Mouse (Mus musculus) forebrain, embryonic 13.5 days (tissue): ENCODE measurements around the gene Ifitm5. TPM values are rescaled to one million over a fixed set of nuclear protein-coding genes. Genes with fewer than 3 reads are reported as not detected.

Source experiments
- ATAC-seq: fragments of 200-750 bp; cut with Nextera tagmentation; 2 replicates; pipeline ENCODE4 v1.8.0; 2017
- H3K27ac ChIP-seq: fragments of 300-500 bp; sonication (generic); 2 replicates; pipeline ENCODE4 v1.5.1; 2015; ENCODE audit warnings: inconsistent platforms, mild to moderate bottlenecking, moderate library complexity
- H3K27me3 ChIP-seq: fragments of 300-500 bp; sonication (generic); 2 replicates; pipeline ENCODE4 v1.6.1; 2015; ENCODE audit warnings: mild to moderate bottlenecking, inconsistent platforms
- H3K36me3 ChIP-seq: fragments of 300-500 bp; sonication (generic); 2 replicates; pipeline ENCODE4 v1.6.1; 2015; ENCODE audit warnings: mild to moderate bottlenecking, inconsistent platforms; ENCODE audit not compliant: poor library complexity, severe bottlenecking
- H3K4me1 ChIP-seq: fragments of 300-500 bp; sonication (generic); 2 replicates; pipeline ENCODE4 v1.6.1; 2015; ENCODE audit warnings: inconsistent platforms
- H3K4me2 ChIP-seq: fragments of 300-500 bp; sonication (generic); 2 replicates; pipeline ENCODE4 v1.6.1; 2015; ENCODE audit warnings: inconsistent platforms, mild to moderate bottlenecking, moderate library complexity
- H3K4me3 ChIP-seq: fragments of 300-500 bp; sonication (generic); 2 replicates; pipeline ENCODE4 v1.5.1; 2015; ENCODE audit warnings: mild to moderate bottlenecking, inconsistent platforms
- H3K9ac ChIP-seq: fragments of 300-500 bp; sonication (generic); 2 replicates; pipeline ENCODE4 v1.6.1; 2015; ENCODE audit warnings: mild to moderate bottlenecking, inconsistent platforms
- H3K9me3 ChIP-seq: fragments of 300-500 bp; sonication (generic); replicated peaks from 2 replicates; pipeline ENCODE4 v1.6.1; 2016; ENCODE audit warnings: inconsistent platforms
- WGBS: fragments of 180-500 bp; shearing (Covaris S2); methylation state at CpG from one replicate; pipeline ENCODE4 v1.1.7; 2015; 5-methylcytosine and 5-hydroxymethylcytosine counted together
- polyA plus RNA-seq: library from polyadenylated mRNA; unstranded; fragments of >200 nt; fragmentation: Nextera tagmentation; extraction: Ambion mirVana; gene quantifications from 2 replicates; pipeline ENCODE4 v1.2.1, GENCODE M21; 2015

Gene Ifitm5
- polyA plus RNA-seq, 1 experiment from 2014 or later, result 0.45 TPM

GRCm38 (mm10) chr7:140927181-140927580 is 22.9 kb downstream of the Ifitm5 start:
- no peak for ATAC-seq
- H3K9ac ChIP-seq, result no peak overlapping the region
- H3K4me1 ChIP-seq, result peaks cover 15% of the 10 kb centered on the region
- no peaks in the 10 kb centered on the region for H3K9me3 ChIP-seq
- 91% methylated on average over 6 of the region's 6 CpGs for WGBS
- no peak overlapping the region for H3K4me2 ChIP-seq
- H3K27me3 ChIP-seq, result peaks cover 33% of the 10 kb centered on the region
- no peak overlapping the region for H3K27ac ChIP-seq
- no peak overlapping the region for H3K4me3 ChIP-seq
- H3K36me3 ChIP-seq, result no peaks in the 10 kb centered on the region

DNA sequence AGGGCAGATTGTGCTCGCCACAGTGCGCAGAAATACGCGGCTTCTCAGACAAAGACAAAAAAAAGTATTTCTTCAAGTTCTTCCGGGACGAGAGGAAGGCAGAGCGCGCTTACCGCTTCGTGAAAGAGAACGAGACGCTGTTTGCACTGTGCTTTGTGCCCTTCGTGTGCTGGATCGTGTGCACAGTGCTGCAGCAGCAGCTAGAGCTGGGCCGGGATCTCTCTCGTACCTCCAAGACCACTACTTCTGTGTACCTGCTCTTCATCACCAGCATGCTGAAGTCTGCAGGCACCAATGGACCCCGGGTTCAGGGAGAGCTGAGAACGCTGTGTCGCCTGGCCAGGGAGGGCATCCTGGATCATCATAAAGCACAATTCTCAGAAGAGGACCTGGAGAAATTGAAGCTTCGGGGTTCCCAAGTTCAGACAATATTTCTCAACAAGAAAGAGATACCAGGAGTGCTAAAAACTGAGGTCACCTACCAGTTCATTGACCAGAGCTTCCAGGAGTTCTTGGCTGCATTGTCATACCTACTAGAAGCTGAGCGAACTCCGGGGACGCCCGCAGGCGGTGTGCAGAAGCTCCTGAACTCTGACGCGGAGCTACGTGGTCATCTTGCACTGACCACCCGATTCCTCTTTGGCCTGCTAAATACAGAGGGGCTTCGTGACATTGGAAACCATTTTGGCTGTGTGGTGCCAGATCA is 26.9 kb downstream of the Ifitm5 start:
- peaks cover 70% of the 10 kb centered on the region for H3K27me3 ChIP-seq
- ATAC-seq, result no peak
- H3K4me2 ChIP-seq, result peak overlapping the region; percentile 90
- 23% methylated on average over 30 of the region's 30 CpGs for WGBS
- no peaks in the 10 kb centered on the region for H3K9me3 ChIP-seq
- no peaks in the 10 kb centered on the region for H3K36me3 ChIP-seq
- H3K4me1 ChIP-seq, result peaks cover 18% of the 10 kb centered on the region
- H3K9ac ChIP-seq, result peak overlapping the region; percentile 57
- H3K27ac ChIP-seq, result no peak overlapping the region
- H3K4me3 ChIP-seq, result peak overlapping the region; percentile 45

DNA sequence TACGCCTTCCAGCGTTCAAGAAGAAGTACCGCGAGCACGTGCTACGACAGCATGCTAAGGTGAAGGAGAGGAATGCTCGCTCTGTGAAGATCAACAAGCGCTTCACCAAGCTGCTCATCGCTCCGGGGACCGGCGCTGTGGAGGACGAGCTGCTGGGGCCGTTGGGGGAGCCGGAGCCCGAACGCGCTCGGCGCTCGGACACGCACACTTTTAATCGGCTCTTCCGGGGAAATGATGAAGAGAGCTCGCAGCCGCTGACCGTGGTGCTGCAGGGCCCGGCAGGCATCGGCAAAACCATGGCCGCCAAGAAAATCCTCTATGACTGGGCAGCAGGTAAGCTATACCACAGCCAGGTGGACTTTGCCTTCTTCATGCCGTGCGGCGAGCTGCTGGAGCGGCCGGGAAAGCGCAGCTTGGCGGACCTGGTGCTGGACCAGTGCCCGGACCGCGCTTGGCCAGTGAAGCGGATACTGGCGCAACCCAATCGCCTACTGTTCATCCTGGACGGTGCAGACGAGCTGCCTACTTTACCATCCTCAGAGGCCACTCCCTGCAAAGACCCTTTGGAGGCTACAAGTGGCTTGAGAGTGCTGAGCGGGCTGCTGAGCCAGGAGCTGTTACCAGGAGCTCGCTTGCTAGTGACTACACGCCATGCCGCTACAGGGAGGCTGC is 27.6 kb downstream of the Ifitm5 start:
- peaks cover 18% of the 10 kb centered on the region for H3K4me1 ChIP-seq
- H3K4me3 ChIP-seq, result peak overlapping the region; percentile 45
- under 1% methylated on average over 49 of the region's 49 CpGs for WGBS
- H3K36me3 ChIP-seq, result no peaks in the 10 kb centered on the region
- no peaks in the 10 kb centered on the region for H3K9me3 ChIP-seq
- H3K27ac ChIP-seq, result no peak overlapping the region
- H3K27me3 ChIP-seq, result peaks cover 74% of the 10 kb centered on the region
- H3K4me2 ChIP-seq, result peak overlapping the region; percentile 90
- H3K9ac ChIP-seq, result peak overlapping the region; percentile 57
- ATAC-seq, result peak; percentile 69; the same call in 1 of the 2 replicates

DNA sequence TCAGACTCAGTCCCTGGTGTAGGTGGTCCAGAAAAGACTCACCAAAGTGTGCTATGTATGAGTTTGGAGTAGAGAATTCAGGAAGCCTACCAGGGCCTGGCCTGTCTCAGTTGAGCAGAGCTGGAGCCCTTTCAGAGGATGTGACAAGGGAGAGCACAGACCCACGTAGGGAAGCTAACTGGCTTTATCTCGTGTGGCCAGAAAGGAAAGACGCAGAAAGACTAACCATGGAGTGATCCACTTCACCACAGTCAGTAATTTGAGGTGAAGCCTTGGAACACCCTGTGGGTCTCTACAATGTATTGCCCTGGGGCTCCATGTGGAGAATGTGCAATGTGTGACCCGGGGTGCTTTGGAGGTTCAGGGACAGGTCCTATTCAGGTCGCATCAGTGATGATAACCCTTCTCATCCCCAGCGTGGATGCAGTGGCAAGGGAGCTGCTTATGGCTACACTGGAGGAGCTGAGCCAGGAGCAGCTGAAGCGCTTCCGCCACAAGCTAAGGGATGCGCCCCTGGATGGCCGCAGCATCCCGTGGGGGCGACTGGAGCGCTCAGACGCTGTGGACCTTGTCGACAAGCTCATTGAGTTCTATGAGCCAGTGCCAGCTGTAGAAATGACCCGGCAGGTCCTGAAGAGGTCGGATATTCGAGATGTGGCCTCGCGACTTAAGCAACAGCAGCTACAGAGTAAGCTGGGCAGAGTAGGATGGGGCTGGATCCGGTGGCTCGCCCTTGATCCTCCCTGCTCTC is 28.7 kb downstream of the Ifitm5 start:
- ATAC-seq, result no peak
- WGBS, result 32% methylated on average over 22 of the region's 22 CpGs
- peaks cover 74% of the 10 kb centered on the region for H3K27me3 ChIP-seq
- H3K27ac ChIP-seq, result no peak overlapping the region
- no peaks in the 10 kb centered on the region for H3K9me3 ChIP-seq
- peaks cover 18% of the 10 kb centered on the region for H3K4me1 ChIP-seq
- H3K36me3 ChIP-seq, result no peaks in the 10 kb centered on the region
- 0 out of 2 replicates have a peak overlapping the region, but pooled peaks have one; percentile 45 for H3K4me3 ChIP-seq
- no peak overlapping the region for H3K4me2 ChIP-seq
- H3K9ac ChIP-seq, result no peak overlapping the region

DNA sequence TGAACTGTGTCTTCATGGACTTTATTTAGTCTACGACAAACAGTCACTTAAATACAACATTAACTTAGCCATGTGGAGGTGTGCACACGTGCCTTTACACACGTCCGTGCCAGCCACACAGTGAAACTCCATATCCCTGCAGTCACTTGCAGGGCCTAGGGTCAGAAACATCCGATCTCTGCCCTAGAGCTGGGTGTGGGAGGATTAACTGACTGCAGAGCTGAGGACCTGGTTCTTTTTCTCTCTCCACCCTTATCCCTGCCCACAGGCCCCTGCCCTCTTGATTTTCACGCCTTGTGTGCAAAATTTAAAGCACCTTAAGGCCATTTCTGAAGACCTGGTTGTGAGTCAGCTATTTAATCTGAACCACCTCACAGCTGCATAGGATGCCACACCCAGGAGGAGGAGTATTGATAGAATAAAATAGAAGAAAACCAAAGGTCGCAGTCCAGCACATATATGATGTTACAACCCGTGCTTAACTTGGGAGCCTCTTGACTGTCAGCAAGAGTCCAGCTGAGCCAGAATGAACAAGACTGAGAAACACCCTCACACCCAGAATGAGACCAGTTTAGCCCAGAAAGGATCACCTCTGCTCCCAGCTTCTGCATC is 29.6 kb downstream of the Ifitm5 start, which contains the start of gene Nlrp6:
Nlrp6 (plus strand) TSS at position 485 of the 612 bp plus-strand sequence.
- WGBS, result 73% methylated on average over 8 of the region's 8 CpGs
- Histone ChIP-seq H3K27me3 (peaks cover 74% of the 10 kb centered on the region), H3K4me1 (peaks cover 18% of the 10 kb centered on the region), H3K36me3 (no peaks in the 10 kb centered on the region), H3K4me3 (no peak within 1 kb of the TSS), H3K9me3 (no peaks in the 10 kb centered on the region), H3K9ac (no peak within 1 kb of the TSS), H3K27ac (no peak within 1 kb of the TSS), H3K4me2 (no peak within 1 kb of the TSS)
- no peak for ATAC-seq

GRCm38 (mm10) chr7:140919911-140920310 is 30.2 kb downstream of the Ifitm5 start:
- Histone ChIP-seq H3K9me3 (no peaks in the 10 kb centered on the region), H3K4me1 (peaks cover 18% of the 10 kb centered on the region), H3K27me3 (peaks cover 68% of the 10 kb centered on the region), H3K4me2 (no peak overlapping the region), H3K9ac (no peak overlapping the region), H3K36me3 (no peaks in the 10 kb centered on the region), H3K4me3 (no peak overlapping the region), H3K27ac (no peak overlapping the region)
- ATAC-seq, result no peak
- WGBS, result 83% methylated on average over 4 of the region's 4 CpGs

DNA sequence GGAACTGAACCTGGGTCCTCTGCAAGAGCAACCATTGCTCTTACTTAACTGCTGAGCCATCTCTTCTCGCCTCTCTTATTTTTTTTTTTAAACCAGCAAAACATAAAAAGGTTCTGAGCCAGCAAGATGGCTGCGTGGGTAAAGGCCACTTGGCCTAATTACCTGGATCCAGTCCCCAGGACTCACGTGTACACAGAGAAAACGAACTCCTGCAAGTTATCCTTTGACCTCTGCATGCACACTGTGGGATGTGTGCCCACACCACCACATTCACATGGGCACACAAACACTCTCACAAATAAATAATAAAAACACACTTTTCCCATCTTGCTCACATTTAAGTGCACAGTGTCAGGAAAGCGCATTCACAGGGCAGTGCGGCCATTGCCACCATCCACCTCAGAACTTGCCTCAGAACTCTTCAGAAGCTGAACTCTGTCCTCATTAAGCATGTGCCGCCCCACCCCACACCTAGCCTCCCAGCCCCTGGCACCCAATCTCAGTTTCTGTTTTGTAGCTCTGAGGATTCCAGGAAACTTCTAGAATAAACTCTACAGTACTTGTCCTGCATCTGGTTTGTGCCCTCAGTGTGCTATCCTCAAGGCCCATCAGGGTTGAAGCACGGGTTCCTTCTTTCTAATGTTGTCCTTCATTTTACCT is 35.9 kb downstream of the Ifitm5 start:
- H3K9ac ChIP-seq, result no peak overlapping the region
- no peaks in the 10 kb centered on the region for H3K36me3 ChIP-seq
- no peak overlapping the region for H3K4me3 ChIP-seq
- WGBS, result 85% methylated on average over 8 of the region's 8 CpGs
- no peaks in the 10 kb centered on the region for H3K9me3 ChIP-seq
- H3K4me2 ChIP-seq, result no peak overlapping the region
- no peak overlapping the region for H3K27ac ChIP-seq
- peaks cover 10% of the 10 kb centered on the region for H3K27me3 ChIP-seq
- no peaks in the 10 kb centered on the region for H3K4me1 ChIP-seq
- no peak for ATAC-seq

DNA sequence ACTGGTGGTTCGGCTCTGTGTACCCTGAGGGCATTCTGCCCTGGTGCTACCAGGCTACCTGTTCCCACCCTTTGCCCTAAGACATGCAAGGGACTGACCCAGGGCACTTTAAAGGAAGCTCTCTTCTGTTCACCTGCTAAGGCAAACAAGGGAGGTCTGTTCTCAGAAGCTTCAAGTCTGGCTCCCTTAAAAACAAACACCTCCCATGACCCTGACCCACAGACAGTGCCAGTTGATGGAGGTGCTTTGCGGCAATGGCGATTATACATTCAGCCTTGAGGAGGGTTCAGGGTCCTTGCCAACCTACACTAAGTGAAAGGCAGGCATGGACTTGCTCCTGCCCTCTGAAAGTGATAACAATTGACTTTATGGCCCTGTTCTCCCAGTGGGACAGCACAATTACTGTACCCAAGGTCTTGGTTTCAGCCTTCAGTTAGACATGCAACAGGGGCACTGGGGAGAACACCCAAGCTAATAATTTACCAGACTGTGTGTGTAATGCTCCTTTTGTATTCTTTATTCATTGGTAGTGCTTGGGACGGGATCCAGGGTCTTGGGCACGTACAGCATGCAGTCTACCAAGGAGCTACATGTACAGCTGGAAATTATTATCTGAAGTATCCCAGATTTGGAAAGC is 37.1 kb downstream of the Ifitm5 start:
- Histone ChIP-seq H3K36me3 (no peaks in the 10 kb centered on the region), H3K9ac (no peak overlapping the region), H3K4me2 (no peak overlapping the region), H3K27ac (no peak overlapping the region), H3K4me3 (no peak overlapping the region), H3K9me3 (no peaks in the 10 kb centered on the region), H3K4me1 (peaks cover 4% of the 10 kb centered on the region; the same call in 1 of the 2 replicates), H3K27me3 (peaks cover under 1% of the 10 kb centered on the region)
- no peak for ATAC-seq
- WGBS, result 77% methylated on average over 5 of the region's 5 CpGs

GRCm38 (mm10) chr7:140912293-140912692 is 37.8 kb downstream of the Ifitm5 start:
- no peak for ATAC-seq
- Histone ChIP-seq H3K4me3 (no peak overlapping the region), H3K27ac (no peak overlapping the region), H3K36me3 (no peaks in the 10 kb centered on the region), H3K4me1 (peaks cover 4% of the 10 kb centered on the region; the same call in 1 of the 2 replicates), H3K9me3 (no peaks in the 10 kb centered on the region), H3K4me2 (no peak overlapping the region), H3K9ac (no peak overlapping the region), H3K27me3 (no peaks in the 10 kb centered on the region)
- 72% methylated on average over 3 of the region's 3 CpGs for WGBS

GRCm38 (mm10) chr7:140908634-140909107 is 41.4 kb downstream of the Ifitm5 start:
- Histone ChIP-seq H3K9me3 (no peaks in the 10 kb centered on the region), H3K36me3 (no peaks in the 10 kb centered on the region), H3K4me3 (peak overlapping the region; percentile 35), H3K9ac (peak overlapping the region; percentile 53), H3K4me2 (peak overlapping the region; percentile 71), H3K27ac (no peak overlapping the region), H3K4me1 (peaks cover 4% of the 10 kb centered on the region; the same call in 1 of the 2 replicates), H3K27me3 (no peaks in the 10 kb centered on the region)
- WGBS, result 3% methylated on average over 19 of the region's 19 CpGs
- peak; percentile 63 for ATAC-seq

- Histone ChIP-seq H3K4me2 (peak overlapping the region; percentile 71; the same call in 1 of the 2 replicates), H3K4me1 (peaks cover 7% of the 10 kb centered on the region; the same call in 1 of the 2 replicates), H3K27me3 (no peaks in the 10 kb centered on the region), H3K36me3 (no peaks in the 10 kb centered on the region), H3K9me3 (no peaks in the 10 kb centered on the region), H3K9ac (no peak overlapping the region), H3K4me3 (no peak overlapping the region; the same call in 1 of the 2 replicates), H3K27ac (no peak overlapping the region)
- no peak for ATAC-seq
- WGBS, result 51% methylated on average over 7 of the region's 7 CpGs
Observed at GRCm38 (mm10) chr7:140908181-140908580, 41.9 kb downstream of the Ifitm5 start.
